Mouse (Mus musculus): ENCODE results near the gene Ehd3.
"Not testable (repeated sequence)": the region's sequence is repeated elsewhere in the genome, so short reads cannot be mapped to it uniquely, and the experiment has no call there.

DNA sequence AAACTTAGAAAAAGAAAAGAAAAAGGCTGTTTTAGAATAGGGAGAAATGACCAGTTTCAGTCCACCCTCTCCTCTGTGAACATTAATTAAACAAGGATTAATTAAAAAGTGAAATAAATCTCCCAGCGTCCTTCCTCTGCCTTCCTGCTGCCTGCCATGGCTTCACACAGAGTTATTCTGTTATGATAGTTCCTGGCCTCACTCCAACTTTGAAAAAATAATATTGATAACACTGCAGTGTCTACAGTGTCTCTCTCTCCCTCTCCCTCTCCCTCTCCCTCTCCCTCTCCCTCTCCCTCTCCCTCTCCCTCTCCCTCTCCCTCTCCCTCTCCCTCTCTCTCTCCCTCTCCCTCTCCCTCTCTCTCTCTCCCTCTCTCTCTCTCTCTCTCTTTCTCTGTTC is 35.9 kb downstream of the Ehd3 start:
- not testable (repeated sequence) for TF ChIP-seq CTCF (IDR thresholded peaks at IDR 0.05); EP300 (IDR thresholded peaks at IDR 0.05; ENCODE audit: insufficient read depth, low read depth, low read length)
